Mouse (Mus musculus) MN1 (cell line): ENCODE data around the gene Pnpla3.

Source experiments
- DNase-seq: peaks from one replicate; pipeline ENCODE4 v3.0.0-alpha.2; 2016; ENCODE audit warnings: low spot score

The Pnpla3 gene

GRCm38 (mm10) chr15:84217969-84218782, 50.5 kb downstream of the Pnpla3 start:
- no peak for DNase-seq

GRCm38 (mm10) chr15:84218783-84219271, 51.2 kb downstream of the Pnpla3 start:
- no peak for DNase-seq

- DNase-seq = no peak
Observed at GRCm38 (mm10) chr15:84221539-84221938, 53.9 kb downstream of the Pnpla3 start.

GRCm38 (mm10) chr15:84223423-84223822, 55.8 kb downstream of the Pnpla3 start:
- peak; percentile 59 for DNase-seq

GRCm38 (mm10) chr15:84224779-84225178, 57.1 kb downstream of the Pnpla3 start:
- DNase-seq = no peak

- DNase-seq = peak; percentile 55
Observed at GRCm38 (mm10) chr15:84226918-84227317, 59.3 kb downstream of the Pnpla3 start.

GRCm38 (mm10) chr15:84230661-84231060, 63.0 kb downstream of the Pnpla3 start:
- no peak for DNase-seq

GRCm38 (mm10) chr15:84231113-84231712, 63.6 kb downstream of the Pnpla3 start:
- DNase-seq = peak; percentile 52

- DNase-seq = peak; percentile 65
Observed at GRCm38 (mm10) chr15:84231721-84232561, 64.3 kb downstream of the Pnpla3 start, which contains the start of gene Parvb. Gene Parvb, plus strand, starts transcription at chr15:84232043.

- DNase-seq = no peak
Observed at GRCm38 (mm10) chr15:84232609-84233008, 65.0 kb downstream of the Pnpla3 start.

GRCm38 (mm10) chr15:84234794-84235581, 67.4 kb downstream of the Pnpla3 start:
- DNase-seq = peak; percentile 55

GRCm38 (mm10) chr15:84235646-84236045, 68.0 kb downstream of the Pnpla3 start:
- no peak for DNase-seq
